Mouse (Mus musculus) skeletal muscle tissue, adult 2 months (tissue): ENCODE measurements around the gene Prmt9.

Experiments
- DNase-seq: peaks from one replicate; pipeline ENCODE4 v3.0.0-alpha.2; 2012; ENCODE audit warnings: low read depth, low spot score

Gene Prmt9

GRCm38 (mm10) chr8:77534358-77534992 lies 14.7 kb upstream of the Prmt9 start:
- no peak for DNase-seq

- DNase-seq, result peak; percentile 35
These were observed 14.1 kb upstream of the Prmt9 start for GRCm38 (mm10) chr8:77535026-77535595.

- DNase-seq, result no peak
These were observed 12.4 kb upstream of the Prmt9 start for GRCm38 (mm10) chr8:77536821-77537220.

GRCm38 (mm10) chr8:77538256-77538655 lies 10.9 kb upstream of the Prmt9 start:
- DNase-seq, result no peak

GRCm38 (mm10) chr8:77543152-77543777 lies 5.9 kb upstream of the Prmt9 start:
- DNase-seq, result no peak

GRCm38 (mm10) chr8:77544428-77544827 lies 4.8 kb upstream of the Prmt9 start:
- DNase-seq, result no peak

- no peak for DNase-seq
These were observed 3.6 kb upstream of the Prmt9 start for GRCm38 (mm10) chr8:77545616-77546015.

- DNase-seq, result peak; percentile 25
These were observed 834 bp downstream of the Prmt9 start for GRCm38 (mm10) chr8:77549881-77550580.

- no peak for DNase-seq
These were observed 3.3 kb downstream of the Prmt9 start for GRCm38 (mm10) chr8:77552491-77552890.

- DNase-seq, result no peak
These were observed 12.2 kb downstream of the Prmt9 start for GRCm38 (mm10) chr8:77561441-77561840.

GRCm38 (mm10) chr8:77574229-77574628 lies 25.0 kb downstream of the Prmt9 start:
- DNase-seq, result no peak

GRCm38 (mm10) chr8:77577674-77578073 lies 28.5 kb downstream of the Prmt9 start:
- DNase-seq, result no peak

- DNase-seq, result no peak
These were observed 35.0 kb downstream of the Prmt9 start for GRCm38 (mm10) chr8:77584174-77584573.

- no peak for DNase-seq
These were observed 60.4 kb downstream of the Prmt9 start for GRCm38 (mm10) chr8:77609621-77610020.

- DNase-seq, result peak; percentile 97
These were observed 61.3 kb downstream of the Prmt9 start, which contains the start of gene Tmem184c for GRCm38 (mm10) chr8:77610374-77610969. TSS of gene Tmem184c (minus strand) at chr8:77610698.

- DNase-seq, result no peak
These were observed 68.7 kb downstream of the Prmt9 start for GRCm38 (mm10) chr8:77617916-77618315.

GRCm38 (mm10) chr8:77623677-77624209 lies 74.5 kb downstream of the Prmt9 start:
- DNase-seq, result no peak

- peak; percentile 34 for DNase-seq
These were observed 80.8 kb downstream of the Prmt9 start for GRCm38 (mm10) chr8:77629858-77630537.

GRCm38 (mm10) chr8:77630691-77631090 lies 81.5 kb downstream of the Prmt9 start:
- no peak for DNase-seq
